Comparison of ENCODE assay signal across 24 mouse cellular contexts in genomic region chr11:118471676-118472075, GRCm38 (mm10). TPM values are rescaled to one million over a fixed set of nuclear protein-coding genes. Genes with fewer than 3 reads are reported as not detected.
A peak's percentile ranks its signal among the peaks of the same experiment; 100 is the strongest.
DNase-seq lines count a peak whose midpoint lies in the region; ATAC-seq lines count a peak whose summit lies in the region.
"Had no signal": no experiment of that assay in that cellular context is flagged by ENCODE, and none has a peak within 500 bp of the region (broad histone marks: within the 10 kb centered on the region; RNA-seq: fewer than 3 reads in every experiment).

No protein-coding gene starts in this region.

- no peaks in the 10 kb centered on the region for H3K36me3 ChIP-seq in kidney, embryonic 15.5 days
- no peaks in the 10 kb centered on the region for H3K36me3 ChIP-seq in intestine, embryonic 15.5 days
- no peaks in the 10 kb centered on the region for H3K36me3 ChIP-seq in neural tube, embryonic 13.5 days
- no peaks in the 10 kb centered on the region for H3K36me3 ChIP-seq in forebrain, embryonic 13.5 days (ENCODE audit: poor library complexity, severe bottlenecking)
- no peaks in the 10 kb centered on the region for H3K36me3 ChIP-seq in forebrain, embryonic 11.5 days (ENCODE audit: control insufficient read depth, insufficient read depth, low read length)
- H3K36me3 ChIP-seq: heart, embryonic 15.5 days; limb, embryonic 12.5 days; liver, embryonic 12.5 days; midbrain, embryonic 12.5 days; neural tube, embryonic 12.5 days had no signal

- H3K9me3 ChIP-seq in kidney, embryonic 15.5 days (replicated peaks): no peaks in the 10 kb centered on the region
- no peaks in the 10 kb centered on the region for H3K9me3 ChIP-seq in intestine, embryonic 15.5 days
- no peaks in the 10 kb centered on the region for H3K9me3 ChIP-seq in neural tube, embryonic 13.5 days
- H3K9me3 ChIP-seq in forebrain, embryonic 13.5 days (replicated peaks): no peaks in the 10 kb centered on the region
- H3K9me3 ChIP-seq in forebrain, embryonic 11.5 days (ENCODE audit: control insufficient read depth, low read length): no peaks in the 10 kb centered on the region
- H3K9me3 ChIP-seq: heart, embryonic 15.5 days; limb, embryonic 12.5 days; liver, embryonic 12.5 days; midbrain, embryonic 12.5 days; neural tube, embryonic 12.5 days had no signal

- DNase-seq in kidney, adult 18-20 months: no peak
- DNase-seq in retina, postnatal 1 day: peak; percentile 34
- DNase-seq in retina, embryonic 14.5 days (ENCODE audit: low spot score): no peak
- no peak for DNase-seq in forebrain, embryonic 11.5 days (ENCODE audit: low spot score)
- DNase-seq: adrenal gland, postnatal 14 days; cerebellum, adult 2 months; cerebellum, postnatal 36 days; forebrain, postnatal 0 days; gastrocnemius, postnatal 25 days; heart, postnatal 36 days; kidney, postnatal 36 days; lung, adult 18-20 months; lung, postnatal 10 days had no signal

- H3K9ac ChIP-seq in kidney, embryonic 15.5 days: no peak overlapping the region
- no peak overlapping the region for H3K9ac ChIP-seq in intestine, embryonic 15.5 days
- no peak overlapping the region for H3K9ac ChIP-seq in neural tube, embryonic 13.5 days
- no peak overlapping the region for H3K9ac ChIP-seq in forebrain, embryonic 13.5 days
- H3K9ac ChIP-seq in forebrain, embryonic 11.5 days (ENCODE audit: low read length): no peak overlapping the region
- H3K9ac ChIP-seq: forebrain, postnatal 0 days; heart, embryonic 15.5 days; hindbrain, embryonic 14.5 days; limb, embryonic 12.5 days; neural tube, embryonic 12.5 days had no signal

- peak overlapping the region; percentile 75 for H3K27ac ChIP-seq in kidney, embryonic 15.5 days
- 0 out of 2 replicates have a peak overlapping the region, but pooled peaks have one; percentile 27 for H3K27ac ChIP-seq in intestine, embryonic 15.5 days
- 0 out of 2 replicates have a peak overlapping the region, but pooled peaks have one; percentile 2 for H3K27ac ChIP-seq in neural tube, embryonic 13.5 days (replicated peaks)
- H3K27ac ChIP-seq in forebrain, embryonic 13.5 days: no peak overlapping the region
- no peak overlapping the region for H3K27ac ChIP-seq in forebrain, embryonic 11.5 days (ENCODE audit: low read depth, low read length)
- H3K27ac ChIP-seq: heart, embryonic 15.5 days; hindbrain, embryonic 14.5 days; limb, embryonic 12.5 days; midbrain, embryonic 12.5 days; neural tube, embryonic 12.5 days had no signal

- no peak overlapping the region for H3K4me2 ChIP-seq in kidney, embryonic 15.5 days
- no peak overlapping the region for H3K4me2 ChIP-seq in intestine, embryonic 15.5 days (replicated peaks)
- H3K4me2 ChIP-seq in neural tube, embryonic 13.5 days: no peak overlapping the region
- no peak overlapping the region for H3K4me2 ChIP-seq in forebrain, embryonic 13.5 days
- H3K4me2 ChIP-seq in forebrain, embryonic 11.5 days (ENCODE audit: low read depth, low read length, severe bottlenecking): no peak overlapping the region
- H3K4me2 ChIP-seq: heart, embryonic 15.5 days; hindbrain, embryonic 14.5 days; limb, embryonic 12.5 days; liver, embryonic 12.5 days; midbrain, embryonic 12.5 days; neural tube, embryonic 12.5 days had no signal

- no peak overlapping the region for H3K4me3 ChIP-seq in kidney, embryonic 15.5 days (replicated peaks)
- no peak overlapping the region for H3K4me3 ChIP-seq in intestine, embryonic 15.5 days (replicated peaks)
- no peak overlapping the region for H3K4me3 ChIP-seq in neural tube, embryonic 13.5 days
- no peak overlapping the region for H3K4me3 ChIP-seq in forebrain, embryonic 13.5 days
- no peak overlapping the region for H3K4me3 ChIP-seq in forebrain, embryonic 11.5 days (ENCODE audit: low read depth, low read length)
- H3K4me3 ChIP-seq: heart, embryonic 15.5 days; limb, embryonic 12.5 days; liver, embryonic 12.5 days; midbrain, embryonic 12.5 days; neural tube, embryonic 12.5 days had no signal

- 61% methylated on average over 13 of the region's 13 CpGs for WGBS in kidney, embryonic 15.5 days
- WGBS in intestine, embryonic 15.5 days: 76% methylated on average over 13 of the region's 13 CpGs
- 49% methylated on average over 13 of the region's 13 CpGs for WGBS in neural tube, embryonic 13.5 days
- WGBS in forebrain, embryonic 13.5 days: 87% methylated on average over 13 of the region's 13 CpGs
- 82% methylated on average over 13 of the region's 13 CpGs for WGBS in forebrain, embryonic 11.5 days

- H3K4me1 ChIP-seq in kidney, embryonic 15.5 days: peaks cover 28% of the 10 kb centered on the region
- peaks cover 20% of the 10 kb centered on the region for H3K4me1 ChIP-seq in intestine, embryonic 15.5 days (replicated peaks)
- H3K4me1 ChIP-seq in neural tube, embryonic 13.5 days (replicated peaks): peaks cover 16% of the 10 kb centered on the region
- H3K4me1 ChIP-seq in forebrain, embryonic 13.5 days: peaks cover 6% of the 10 kb centered on the region
- no peaks in the 10 kb centered on the region for H3K4me1 ChIP-seq in forebrain, embryonic 11.5 days (replicated peaks; ENCODE audit: control insufficient read depth, insufficient read depth, low read length)

- no peaks in the 10 kb centered on the region for H3K27me3 ChIP-seq in kidney, embryonic 15.5 days
- H3K27me3 ChIP-seq in intestine, embryonic 15.5 days (replicated peaks): no peaks in the 10 kb centered on the region
- H3K27me3 ChIP-seq in neural tube, embryonic 13.5 days: no peaks in the 10 kb centered on the region
- no peaks in the 10 kb centered on the region for H3K27me3 ChIP-seq in forebrain, embryonic 13.5 days
- H3K27me3 ChIP-seq in forebrain, embryonic 11.5 days (ENCODE audit: control insufficient read depth, insufficient read depth, low read length): no peaks in the 10 kb centered on the region
- H3K27me3 ChIP-seq: heart, embryonic 15.5 days; limb, embryonic 12.5 days; liver, embryonic 12.5 days; midbrain, embryonic 12.5 days; neural tube, embryonic 12.5 days had no signal

- no peak for ATAC-seq in kidney, embryonic 15.5 days (replicated peaks; ENCODE audit: low FRiP score)
- no peak for ATAC-seq in intestine, embryonic 15.5 days
- no peak for ATAC-seq in neural tube, embryonic 13.5 days (ENCODE audit: low read depth)
- ATAC-seq in forebrain, embryonic 13.5 days: no peak
- no peak for ATAC-seq in forebrain, embryonic 11.5 days (replicated peaks; ENCODE audit: low FRiP score)
- ATAC-seq: CD4-positive, CD25-positive, alpha-beta regulatory T cell, adult 4 months; forebrain, postnatal 0 days; liver, embryonic 12.5 days had no signal

RNA-seq across cellular contexts. Expression of gene Engase, which starts 5.0 kb away (rescaled TPM):
- polyA plus RNA-seq in kidney, embryonic 15.5 days (2015; fragmentation: Nextera tagmentation; extraction: Ambion mirVana): 5.4 and 8.7 TPM in 2 replicates
- 13.1 and 14.7 TPM in 2 replicates for polyA plus RNA-seq in intestine, embryonic 15.5 days (2015; fragmentation: Nextera tagmentation; extraction: Ambion mirVana)
- 8.1 and 10.0 TPM in 2 replicates for polyA plus RNA-seq in neural tube, embryonic 13.5 days (2015; fragmentation: Nextera tagmentation; extraction: Ambion mirVana)
- polyA plus RNA-seq in forebrain, embryonic 13.5 days (2015; fragmentation: Nextera tagmentation; extraction: Ambion mirVana): 4.5 and 5.6 TPM in 2 replicates
- 9.0 and 10.6 TPM in 2 replicates for polyA plus RNA-seq in forebrain, embryonic 11.5 days (2014; fragmentation: Nextera tagmentation; extraction: Ambion mirVana)

RNA-seq across cellular contexts. Expression of gene C1qtnf1, which starts 43.7 kb away (rescaled TPM):
- 5.9 and 7.2 TPM in 2 replicates for polyA plus RNA-seq in kidney, embryonic 15.5 days (2015; fragmentation: Nextera tagmentation; extraction: Ambion mirVana)
- 6.3 and 6.6 TPM in 2 replicates for polyA plus RNA-seq in intestine, embryonic 15.5 days (2015; fragmentation: Nextera tagmentation; extraction: Ambion mirVana)
- polyA plus RNA-seq in neural tube, embryonic 13.5 days (2015; fragmentation: Nextera tagmentation; extraction: Ambion mirVana): 4.4 and 4.8 TPM in 2 replicates
- polyA plus RNA-seq in forebrain, embryonic 13.5 days (2015; fragmentation: Nextera tagmentation; extraction: Ambion mirVana): 1.6 and 2.0 TPM in 2 replicates
- 2.0 and 2.3 TPM in 2 replicates for polyA plus RNA-seq in forebrain, embryonic 11.5 days (2014; fragmentation: Nextera tagmentation; extraction: Ambion mirVana)
- polyA plus RNA-seq: CD4-positive, CD25-positive, alpha-beta regulatory T cell, adult 4 months had no signal

RNA-seq across cellular contexts. Expression of gene Cant1, which starts 52.8 kb away (rescaled TPM):
- polyA plus RNA-seq in kidney, embryonic 15.5 days (2015; fragmentation: Nextera tagmentation; extraction: Ambion mirVana): 26.7 and 32.9 TPM in 2 replicates
- 39.7 and 44.3 TPM in 2 replicates for polyA plus RNA-seq in intestine, embryonic 15.5 days (2015; fragmentation: Nextera tagmentation; extraction: Ambion mirVana)
- 25.7 and 28.2 TPM in 2 replicates for polyA plus RNA-seq in neural tube, embryonic 13.5 days (2015; fragmentation: Nextera tagmentation; extraction: Ambion mirVana)
- 20.2 and 20.3 TPM in 2 replicates for polyA plus RNA-seq in forebrain, embryonic 13.5 days (2015; fragmentation: Nextera tagmentation; extraction: Ambion mirVana)
- 25.4 and 30.8 TPM in 2 replicates for polyA plus RNA-seq in forebrain, embryonic 11.5 days (2014; fragmentation: Nextera tagmentation; extraction: Ambion mirVana)

Comparison
In these comparisons a context has a peak if more than half of its experiments do, and no peak if none do; other contexts are left out.
1. H3K27ac ChIP-seq: peak in kidney, embryonic 15.5 days (single experiment), intestine, embryonic 15.5 days (single experiment) and neural tube, embryonic 13.5 days (single experiment); none in forebrain, embryonic 13.5 days (single experiment) and forebrain, embryonic 11.5 days (single experiment).